Mouse (Mus musculus): ENCODE measurements around the gene Ebf4.
"Not testable (repeated sequence)": the region's sequence is repeated elsewhere in the genome, so short reads cannot be mapped to it uniquely, and the experiment has no call there.

Ebf4 gene

GRCm38 (mm10) chr2:130295331-130296133 is 563 bp downstream of the Ebf4 start:
- peak; percentile 34 to 43 for DNase-seq (ENCODE audit: low spot score in 2 of 2)

GRCm38 (mm10) chr2:130296134-130296745 is 1.3 kb downstream of the Ebf4 start:
- no peak for DNase-seq (ENCODE audit: low spot score in 2 of 2)

- no peak for DNase-seq (ENCODE audit: low spot score in 2 of 2)
Measured at GRCm38 (mm10) chr2:130297580-130297979, 2.6 kb downstream of the Ebf4 start.

- no peak for DNase-seq (ENCODE audit: low spot score in 2 of 2)
Measured at GRCm38 (mm10) chr2:130303014-130303413, 8.0 kb downstream of the Ebf4 start.

GRCm38 (mm10) chr2:130327057-130327456 is 32.1 kb downstream of the Ebf4 start:
- DNase-seq (ENCODE audit: low spot score in 2 of 2): no peak

- DNase-seq (ENCODE audit: low spot score in 2 of 2): no peak
Measured at GRCm38 (mm10) chr2:130329502-130329901, 34.5 kb downstream of the Ebf4 start.

GRCm38 (mm10) chr2:130335112-130335511 is 40.1 kb downstream of the Ebf4 start:
- DNase-seq (ENCODE audit: low spot score in 2 of 2): no peak

GRCm38 (mm10) chr2:130340464-130341219 is 45.7 kb downstream of the Ebf4 start:
- DNase-seq (ENCODE audit: low spot score in 2 of 2): no peak

GRCm38 (mm10) chr2:130341220-130341580 is 46.2 kb downstream of the Ebf4 start:
- no peak for DNase-seq (ENCODE audit: low spot score in 2 of 2)

- no peak for DNase-seq (ENCODE audit: low spot score in 2 of 2)
Measured at GRCm38 (mm10) chr2:130350376-130350775, 55.4 kb downstream of the Ebf4 start.

- no peak for DNase-seq (ENCODE audit: low spot score in 2 of 2)
Measured at GRCm38 (mm10) chr2:130351758-130352339, 56.9 kb downstream of the Ebf4 start.

GRCm38 (mm10) chr2:130353411-130353810 is 58.4 kb downstream of the Ebf4 start:
- no peak for DNase-seq (ENCODE audit: low spot score in 2 of 2)

GRCm38 (mm10) chr2:130353889-130354288 is 58.9 kb downstream of the Ebf4 start:
- peak in 1 of 2 experiments; percentile 11 for DNase-seq (ENCODE audit: low spot score in 2 of 2)

GRCm38 (mm10) chr2:130357551-130357950 is 62.6 kb downstream of the Ebf4 start:
- no peak for DNase-seq (ENCODE audit: low spot score in 2 of 2)

GRCm38 (mm10) chr2:130358852-130359251 is 63.9 kb downstream of the Ebf4 start:
- DNase-seq (ENCODE audit: low spot score in 2 of 2): no peak

- no peak for DNase-seq (ENCODE audit: low spot score in 2 of 2)
Measured at GRCm38 (mm10) chr2:130362511-130363026, 67.6 kb downstream of the Ebf4 start.

GRCm38 (mm10) chr2:130365211-130366094 is 70.5 kb downstream of the Ebf4 start:
- no peak for DNase-seq (ENCODE audit: low spot score in 2 of 2)

- no peak for DNase-seq (ENCODE audit: low spot score in 2 of 2)
Measured at GRCm38 (mm10) chr2:130367386-130367785, 72.4 kb downstream of the Ebf4 start.

GRCm38 (mm10) chr2:130373026-130373425 is 78.1 kb downstream of the Ebf4 start:
- not testable (repeated sequence) for DNase-seq (ENCODE audit: low spot score in 2 of 2)

- no peak for DNase-seq (ENCODE audit: low spot score in 2 of 2)
Measured at GRCm38 (mm10) chr2:130374951-130375350, 80.0 kb downstream of the Ebf4 start.

- DNase-seq (ENCODE audit: low spot score in 2 of 2): no peak
Measured at GRCm38 (mm10) chr2:130383205-130383604, 88.2 kb downstream of the Ebf4 start.
